Mouse (Mus musculus): ENCODE data around the gene Padi3. TPM values are rescaled to one million over a fixed set of nuclear protein-coding genes. Genes with fewer than 3 reads are reported as not detected.

Gene Padi3
- polyA plus RNA-seq, 1 experiment from 2014 or later = not detected

- WGBS = 84% methylated on average over 21 of the region's 21 CpGs
- Histone ChIP-seq H3K36me3 (no peaks in the 10 kb centered on the region), H3K4me1 (peaks cover 4% of the 10 kb centered on the region; the same call in 1 of the 2 replicates), H3K9ac (replicated peaks) (no peak within 1 kb of the TSS), H3K4me2 (replicated peaks) (no peak within 1 kb of the TSS), H3K27me3 (no peaks in the 10 kb centered on the region), H3K4me3 (no peak within 1 kb of the TSS), H3K27ac (replicated peaks) (no peak within 1 kb of the TSS), H3K9me3 (no peaks in the 10 kb centered on the region)
- no peak for ATAC-seq (replicated peaks)
Measured at GRCm38 (mm10) chr4:140774025-140774800, 36.2 kb downstream of the Padi3 start, which contains the start of gene Padi4. Gene Padi4, minus strand, starts transcription at chr4:140774236.

DNA sequence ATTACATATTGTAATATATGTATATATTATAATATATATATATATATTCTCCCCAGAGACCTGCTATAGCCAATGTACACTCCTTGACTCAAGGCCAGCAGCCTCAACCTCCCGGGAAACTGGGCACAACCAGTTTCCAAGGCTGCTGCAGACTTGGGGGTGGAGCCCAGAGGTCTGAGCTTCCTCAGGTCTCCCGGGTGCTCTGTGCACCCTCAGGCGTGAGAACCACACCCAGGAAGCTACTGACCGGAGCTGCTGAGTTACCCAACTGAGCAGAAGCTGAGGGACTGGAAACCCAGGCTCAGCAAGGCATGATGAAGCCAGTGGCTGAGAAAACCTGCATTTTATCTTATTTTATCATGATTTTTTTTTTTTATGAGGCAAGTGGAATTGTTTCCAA lies 39.4 kb downstream of the Padi3 start:
- peaks cover 4% of the 10 kb centered on the region; the same call in 1 of the 2 replicates for H3K4me1 ChIP-seq
- H3K9me3 ChIP-seq = no peaks in the 10 kb centered on the region
- H3K27me3 ChIP-seq = no peaks in the 10 kb centered on the region
- ATAC-seq (replicated peaks) = no peak
- H3K27ac ChIP-seq (replicated peaks) = no peak overlapping the region
- WGBS = 46% methylated on average over 4 of the region's 4 CpGs
- no peak overlapping the region for H3K9ac ChIP-seq (replicated peaks)
- no peak overlapping the region for H3K4me3 ChIP-seq
- H3K4me2 ChIP-seq (replicated peaks) = no peak overlapping the region
- H3K36me3 ChIP-seq = no peaks in the 10 kb centered on the region

GRCm38 (mm10) chr4:140770433-140770832 lies 40.0 kb downstream of the Padi3 start:
- ATAC-seq (replicated peaks) = no peak
- H3K4me1 ChIP-seq = peaks cover 4% of the 10 kb centered on the region; the same call in 1 of the 2 replicates
- no peaks in the 10 kb centered on the region for H3K9me3 ChIP-seq
- peak overlapping the region; percentile 16; the same call in 1 of the 2 replicates for H3K4me3 ChIP-seq
- H3K27ac ChIP-seq (replicated peaks) = no peak overlapping the region
- peak overlapping the region; percentile 23 for H3K4me2 ChIP-seq (replicated peaks)
- WGBS = 3% methylated on average over 13 of the region's 13 CpGs
- H3K27me3 ChIP-seq = no peaks in the 10 kb centered on the region
- no peaks in the 10 kb centered on the region for H3K36me3 ChIP-seq
- H3K9ac ChIP-seq (replicated peaks) = no peak overlapping the region

- WGBS = 82% methylated on average over 5 of the region's 5 CpGs
- H3K4me3 ChIP-seq = no peak overlapping the region
- H3K27me3 ChIP-seq = no peaks in the 10 kb centered on the region
- peaks cover 4% of the 10 kb centered on the region; the same call in 1 of the 2 replicates for H3K4me1 ChIP-seq
- no peaks in the 10 kb centered on the region for H3K36me3 ChIP-seq
- H3K9ac ChIP-seq (replicated peaks) = no peak overlapping the region
- no peaks in the 10 kb centered on the region for H3K9me3 ChIP-seq
- ATAC-seq (replicated peaks) = no peak
- no peak overlapping the region for H3K27ac ChIP-seq (replicated peaks)
- no peak overlapping the region for H3K4me2 ChIP-seq (replicated peaks)
Measured at GRCm38 (mm10) chr4:140768973-140769372, 41.5 kb downstream of the Padi3 start.

DNA sequence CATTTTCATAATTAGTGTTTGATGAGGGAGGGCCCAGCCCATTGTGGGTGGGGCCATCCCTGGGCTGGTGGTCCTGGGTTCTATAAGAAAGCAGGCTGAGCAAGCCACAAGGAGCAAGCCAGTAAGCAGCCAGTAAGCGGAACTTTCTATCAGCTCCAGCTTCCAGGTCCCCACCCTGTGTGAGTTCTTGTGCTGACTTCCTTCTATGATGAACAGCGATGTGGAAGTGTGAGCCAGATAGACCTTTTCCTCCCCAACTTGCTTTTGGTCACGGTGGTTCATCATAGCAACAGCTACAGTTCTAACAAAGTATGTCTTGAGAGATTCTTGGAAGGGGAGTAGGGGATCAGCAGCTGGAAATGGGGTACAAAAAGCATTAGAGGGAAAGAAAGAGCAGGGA lies 44.5 kb downstream of the Padi3 start:
- H3K27me3 ChIP-seq = no peaks in the 10 kb centered on the region
- no peak overlapping the region for H3K9ac ChIP-seq (replicated peaks)
- peaks cover 4% of the 10 kb centered on the region; the same call in 1 of the 2 replicates for H3K4me1 ChIP-seq
- no peak for ATAC-seq (replicated peaks)
- H3K36me3 ChIP-seq = no peaks in the 10 kb centered on the region
- no peak overlapping the region for H3K27ac ChIP-seq (replicated peaks)
- H3K4me3 ChIP-seq = no peak overlapping the region
- no peak overlapping the region for H3K4me2 ChIP-seq (replicated peaks)
- no peaks in the 10 kb centered on the region for H3K9me3 ChIP-seq
- WGBS = 87% methylated on average over 3 of the region's 3 CpGs

DNA sequence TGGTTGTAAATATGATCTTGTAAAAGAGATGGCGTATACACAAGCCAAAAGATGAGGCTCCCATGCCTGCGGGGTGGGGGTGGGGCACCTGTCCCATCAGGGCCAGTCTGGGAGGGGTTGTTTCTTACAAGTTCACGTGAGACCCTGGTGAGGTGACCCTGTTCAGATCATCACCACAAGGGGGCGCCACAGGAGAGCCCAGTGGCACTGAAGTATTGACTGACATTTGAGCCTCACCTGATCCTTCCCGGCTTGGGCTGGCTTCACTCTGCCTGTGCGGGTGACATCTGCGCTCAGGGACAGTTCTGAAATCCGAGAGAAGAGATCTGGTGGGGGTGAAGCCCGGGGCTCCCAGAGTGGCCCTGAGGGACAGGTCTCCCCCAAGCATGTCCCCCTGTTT lies 47.3 kb downstream of the Padi3 start:
- ATAC-seq (replicated peaks) = no peak
- Histone ChIP-seq H3K4me2 (replicated peaks) (no peak overlapping the region), H3K36me3 (no peaks in the 10 kb centered on the region), H3K27ac (replicated peaks) (no peak overlapping the region), H3K27me3 (no peaks in the 10 kb centered on the region), H3K4me3 (no peak overlapping the region), H3K4me1 (no peaks in the 10 kb centered on the region), H3K9ac (replicated peaks) (no peak overlapping the region), H3K9me3 (no peaks in the 10 kb centered on the region)
- 20% methylated on average over 9 of the region's 9 CpGs for WGBS

GRCm38 (mm10) chr4:140761601-140762000 lies 48.8 kb downstream of the Padi3 start:
- Histone ChIP-seq H3K36me3 (no peaks in the 10 kb centered on the region), H3K9ac (replicated peaks) (no peak overlapping the region), H3K4me1 (0 out of 2 replicates have a peak, but pooled peaks cover 3% of the 10 kb centered on the region), H3K9me3 (no peaks in the 10 kb centered on the region), H3K4me2 (replicated peaks) (no peak overlapping the region), H3K27ac (replicated peaks) (no peak overlapping the region), H3K27me3 (no peaks in the 10 kb centered on the region), H3K4me3 (no peak overlapping the region)
- WGBS = 86% methylated on average over 7 of the region's 7 CpGs
- ATAC-seq (replicated peaks) = no peak

DNA sequence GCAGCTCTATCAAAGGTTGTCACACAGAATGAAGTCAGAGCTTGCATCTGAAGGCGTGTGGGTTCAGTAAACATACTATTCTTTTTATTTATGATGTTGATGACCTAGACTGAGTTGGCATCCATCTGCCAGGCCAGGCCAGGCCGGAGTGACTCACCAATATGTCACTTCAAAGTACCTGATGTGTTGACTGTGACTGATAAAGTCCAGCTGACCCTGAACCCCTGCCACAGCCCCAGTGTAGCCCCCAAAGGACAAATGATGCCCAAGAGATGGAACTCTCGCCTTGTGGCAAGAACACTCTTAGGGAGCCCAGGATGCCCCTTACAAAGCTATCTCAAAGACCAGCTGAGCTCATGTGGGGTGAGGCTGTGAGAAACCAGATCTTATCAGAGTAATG lies 54.6 kb downstream of the Padi3 start:
- Histone ChIP-seq H3K27ac (replicated peaks) (no peak overlapping the region), H3K4me1 (0 out of 2 replicates have a peak, but pooled peaks cover 3% of the 10 kb centered on the region), H3K9me3 (no peaks in the 10 kb centered on the region), H3K9ac (replicated peaks) (no peak overlapping the region), H3K4me3 (no peak overlapping the region), H3K4me2 (replicated peaks) (no peak overlapping the region), H3K27me3 (no peaks in the 10 kb centered on the region), H3K36me3 (no peaks in the 10 kb centered on the region)
- ATAC-seq (replicated peaks) = no peak
- WGBS = 88% methylated on average over 3 of the region's 3 CpGs

GRCm38 (mm10) chr4:140753366-140753765 lies 57.1 kb downstream of the Padi3 start:
- no peak overlapping the region for H3K27ac ChIP-seq (replicated peaks)
- no peak overlapping the region for H3K9ac ChIP-seq (replicated peaks)
- peaks cover 9% of the 10 kb centered on the region for H3K4me1 ChIP-seq
- H3K4me3 ChIP-seq = no peak overlapping the region
- WGBS = 73% methylated on average over 7 of the region's 7 CpGs
- no peaks in the 10 kb centered on the region for H3K9me3 ChIP-seq
- no peaks in the 10 kb centered on the region for H3K27me3 ChIP-seq
- ATAC-seq (replicated peaks) = no peak
- no peak overlapping the region for H3K4me2 ChIP-seq (replicated peaks)
- H3K36me3 ChIP-seq = no peaks in the 10 kb centered on the region

DNA sequence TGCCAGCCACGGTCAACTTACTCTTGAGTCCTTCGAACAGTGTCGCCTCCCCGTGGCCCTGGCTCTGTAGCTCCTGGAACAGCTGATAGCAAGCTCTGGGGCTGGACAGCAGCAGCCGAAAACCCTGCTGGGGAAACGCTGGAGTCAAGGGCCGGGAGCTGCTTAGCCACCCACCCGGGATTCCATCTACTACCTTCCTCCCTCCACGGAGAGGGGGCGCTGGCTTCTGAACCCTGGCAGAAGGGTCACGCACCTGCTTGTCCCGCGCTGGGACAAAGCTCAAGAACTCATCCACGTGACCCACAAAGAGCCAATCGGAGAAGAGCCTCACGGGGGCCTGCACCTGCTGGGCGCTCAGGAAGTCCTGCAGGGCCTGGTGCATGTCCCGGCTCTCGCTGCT lies 60.1 kb downstream of the Padi3 start:
- no peak for ATAC-seq (replicated peaks)
- 7% methylated on average over 19 of the region's 19 CpGs for WGBS
- H3K27ac ChIP-seq (replicated peaks) = no peak overlapping the region
- peak overlapping the region; percentile 40 for H3K4me2 ChIP-seq (replicated peaks)
- no peak overlapping the region for H3K9ac ChIP-seq (replicated peaks)
- H3K4me1 ChIP-seq = peaks cover 6% of the 10 kb centered on the region
- no peaks in the 10 kb centered on the region for H3K27me3 ChIP-seq
- H3K4me3 ChIP-seq = peak overlapping the region; percentile 15; the same call in 1 of the 2 replicates
- no peaks in the 10 kb centered on the region for H3K36me3 ChIP-seq
- H3K9me3 ChIP-seq = no peaks in the 10 kb centered on the region

DNA sequence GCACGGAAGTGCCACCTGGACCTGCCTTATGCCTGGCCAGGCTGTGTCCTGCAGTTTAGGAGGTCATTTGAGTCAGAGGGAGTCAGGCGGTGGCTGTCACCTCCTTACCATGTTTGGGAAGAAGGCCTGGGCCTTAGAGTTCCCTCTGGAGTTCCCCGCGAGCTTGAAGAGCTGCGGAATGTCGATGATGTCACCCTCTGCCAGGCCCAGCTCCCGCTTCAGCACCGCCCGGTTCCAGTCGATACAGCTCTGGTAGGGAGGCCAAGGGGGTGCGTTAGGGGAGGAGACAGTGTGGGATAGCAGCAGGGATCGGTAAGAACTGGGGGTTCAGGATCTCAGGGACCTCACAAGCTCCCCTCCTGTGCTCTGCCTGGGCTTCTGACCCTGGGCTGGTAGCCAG lies 62.5 kb downstream of the Padi3 start:
- H3K4me1 ChIP-seq = peaks cover 6% of the 10 kb centered on the region
- no peak overlapping the region for H3K27ac ChIP-seq (replicated peaks)
- H3K9ac ChIP-seq (replicated peaks) = no peak overlapping the region
- 30% methylated on average over 12 of the region's 12 CpGs for WGBS
- ATAC-seq (replicated peaks) = no peak
- no peaks in the 10 kb centered on the region for H3K9me3 ChIP-seq
- H3K36me3 ChIP-seq = no peaks in the 10 kb centered on the region
- no peaks in the 10 kb centered on the region for H3K27me3 ChIP-seq
- H3K4me3 ChIP-seq = no peak overlapping the region
- H3K4me2 ChIP-seq (replicated peaks) = no peak overlapping the region

GRCm38 (mm10) chr4:140744654-140745053 lies 65.8 kb downstream of the Padi3 start:
- WGBS = 14% methylated on average over 3 of the region's 3 CpGs
- H3K27me3 ChIP-seq = no peaks in the 10 kb centered on the region
- H3K36me3 ChIP-seq = no peaks in the 10 kb centered on the region
- H3K4me1 ChIP-seq = no peaks in the 10 kb centered on the region
- no peak overlapping the region for H3K4me3 ChIP-seq
- H3K4me2 ChIP-seq (replicated peaks) = no peak overlapping the region
- H3K9ac ChIP-seq (replicated peaks) = no peak overlapping the region
- H3K9me3 ChIP-seq = no peaks in the 10 kb centered on the region
- no peak for ATAC-seq (replicated peaks)
- H3K27ac ChIP-seq (replicated peaks) = no peak overlapping the region

DNA sequence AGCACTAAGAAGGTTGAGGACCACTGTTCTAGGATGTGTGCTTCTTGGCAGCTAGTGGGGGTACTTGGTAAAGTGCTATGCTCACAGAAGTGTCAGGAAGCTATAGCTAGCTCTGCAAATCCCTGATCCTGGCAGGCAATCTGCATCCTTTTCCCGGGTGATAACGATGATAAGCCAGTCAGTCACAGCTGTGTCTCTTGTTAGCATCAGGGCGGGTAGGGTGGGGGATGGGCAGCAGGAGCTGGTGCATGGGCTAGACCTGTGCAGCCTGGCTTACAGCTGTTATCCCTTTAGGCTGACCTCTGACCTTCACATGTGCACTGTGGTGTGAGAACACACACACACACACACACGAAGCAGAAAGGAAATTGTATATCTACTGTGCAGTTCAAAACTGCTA lies 67.4 kb downstream of the Padi3 start:
- Histone ChIP-seq H3K9me3 (no peaks in the 10 kb centered on the region), H3K4me3 (no peak overlapping the region), H3K4me1 (no peaks in the 10 kb centered on the region), H3K27ac (replicated peaks) (no peak overlapping the region), H3K9ac (replicated peaks) (no peak overlapping the region), H3K4me2 (replicated peaks) (no peak overlapping the region), H3K27me3 (no peaks in the 10 kb centered on the region), H3K36me3 (no peaks in the 10 kb centered on the region)
- ATAC-seq (replicated peaks) = peak; percentile 51; the same call in 1 of the 2 replicates
- 41% methylated on average over 4 of the region's 4 CpGs for WGBS
